Mouse (Mus musculus) heart, embryonic 14.5 days (tissue): Measurements from ENCODE around the gene Sipa1l3. TPM values are rescaled to one million over a fixed set of nuclear protein-coding genes. Genes with fewer than 3 reads are reported as not detected.

Experiments used
- ATAC-seq: fragments of 200-750 bp; cut with Nextera tagmentation; 2 replicates; pipeline ENCODE4 v1.8.0; 2017; ENCODE audit warnings: low read depth, moderate TSS enrichment; ENCODE audit not compliant: insufficient number of reproducible peaks, insufficient read depth, low FRiP score
- H3K27ac ChIP-seq, 2 experiments: fragments of 200-500 bp in 1 of 2; fragments of 300-500 bp in 1 of 2; sonication (generic) in 1 of 2; replicated peaks in 1 of 2; 2 replicates each; pipeline ENCODE4 v1.5.1; 2012 to 2014; ENCODE audit warnings: low read depth in 2 of 2, low read length in 2 of 2, control low read depth in 1 of 2, mild to moderate bottlenecking in 1 of 2, mixed read lengths in 1 of 2; ENCODE audit not compliant: control insufficient read depth in 1 of 2, insufficient read depth in 1 of 2
- H3K27me3 ChIP-seq: fragments of 300-500 bp; sonication (generic); 2 replicates; pipeline ENCODE4 v1.6.1; 2014; ENCODE audit warnings: mild to moderate bottlenecking, low read length, control low read depth; ENCODE audit not compliant: control insufficient read depth, insufficient read depth
- H3K36me3 ChIP-seq: fragments of 300-500 bp; sonication (generic); 2 replicates; pipeline ENCODE4 v1.6.1; 2014; ENCODE audit warnings: mild to moderate bottlenecking, control low read depth, low read length, mixed read lengths; ENCODE audit not compliant: control insufficient read depth, insufficient read depth
- H3K4me1 ChIP-seq, 2 experiments: fragments of 200-500 bp in 1 of 2; fragments of 300-500 bp in 1 of 2; sonication (generic) in 1 of 2; 2 replicates each; pipeline ENCODE4 v1.6.1; 2012 to 2014; ENCODE audit warnings: low read length in 2 of 2, control low read depth in 1 of 2, mixed read lengths in 1 of 2; ENCODE audit not compliant: control insufficient read depth in 2 of 2, insufficient read depth in 2 of 2
- H3K4me2 ChIP-seq: fragments of 300-500 bp; sonication (generic); 2 replicates; pipeline ENCODE4 v1.6.1; 2014; ENCODE audit warnings: mild to moderate bottlenecking, low read length
- H3K4me3 ChIP-seq, 2 experiments: fragments of 200-500 bp in 1 of 2; fragments of 300-500 bp in 1 of 2; sonication (generic) in 1 of 2; 2 replicates each; pipeline ENCODE4 v1.5.1; 2012 to 2014; ENCODE audit warnings: low read length in 2 of 2, mild to moderate bottlenecking in 2 of 2, control low read depth in 1 of 2, low read depth in 1 of 2, moderate library complexity in 1 of 2; ENCODE audit not compliant: control insufficient read depth in 1 of 2, insufficient read depth in 1 of 2
- H3K9ac ChIP-seq: fragments of 300-500 bp; sonication (generic); 2 replicates; pipeline ENCODE4 v1.6.1; 2014; ENCODE audit warnings: mild to moderate bottlenecking, low read length
- H3K9me3 ChIP-seq: fragments of 300-500 bp; sonication (generic); 2 replicates; pipeline ENCODE4 v1.6.1; 2016; ENCODE audit warnings: low read length, control low read depth; ENCODE audit not compliant: control insufficient read depth
- WGBS: fragments of 180-500 bp; shearing (Covaris S2); extraction: QIAGEN DNeasy Blood & Tissue Kit; methylation state at CpG from one replicate; pipeline ENCODE4 v1.1.7; 2014; 5-methylcytosine and 5-hydroxymethylcytosine counted together
- polyA plus RNA-seq: library from polyadenylated mRNA; unstranded; fragments of >200 nt; fragmentation: Nextera tagmentation; extraction: Ambion mirVana; gene quantifications from 2 replicates; pipeline ENCODE4 v1.2.1, GENCODE M21; 2014

Gene Sipa1l3
- polyA plus RNA-seq, 1 experiment from 2014 or later, result 3.4 TPM

- Histone ChIP-seq H3K4me2 (no peak overlapping the region), H3K4me3 (no peak overlapping the region), H3K9me3 (no peaks in the 10 kb centered on the region), H3K36me3 (no peaks in the 10 kb centered on the region), H3K27me3 (peaks cover 94% of the 10 kb centered on the region), H3K27ac (no peak overlapping the region), H3K4me1 (peaks cover 0 to 3% of the 10 kb centered on the region in 2 experiments; a peak in 2 of 4 replicates), H3K9ac (no peak overlapping the region)
- ATAC-seq, result no peak
- 28% methylated on average over 3 of the region's 3 CpGs for WGBS
These were observed 96.6 kb downstream of the Sipa1l3 start for GRCm38 (mm10) chr7:29421909-29422244.

- no peak for ATAC-seq
These were observed 97.1 kb downstream of the Sipa1l3 start for GRCm38 (mm10) chr7:29421240-29421908.

GRCm38 (mm10) chr7:29419836-29420235 is 98.6 kb downstream of the Sipa1l3 start:
- Histone ChIP-seq H3K4me3 (no peak overlapping the region), H3K27ac (no peak overlapping the region), H3K9me3 (no peaks in the 10 kb centered on the region), H3K4me2 (no peak overlapping the region), H3K4me1 (peaks cover 0 to 3% of the 10 kb centered on the region in 2 experiments; a peak in 1 of 4 replicates), H3K27me3 (peaks cover 85% of the 10 kb centered on the region), H3K9ac (no peak overlapping the region), H3K36me3 (no peaks in the 10 kb centered on the region)
- 38% methylated on average over 4 of the region's 4 CpGs for WGBS
- no peak for ATAC-seq

More at GRCm38 (mm10) chr7:29421240-29421908, 97.1 kb downstream of the Sipa1l3 start:
- no peaks in the 10 kb centered on the region for H3K36me3 ChIP-seq
- H3K27ac ChIP-seq, result no peak overlapping the region
- no peak overlapping the region for H3K9ac ChIP-seq
- H3K4me2 ChIP-seq, result no peak overlapping the region
- H3K4me1 ChIP-seq, result peaks cover 0 to 3% of the 10 kb centered on the region in 2 experiments; a peak in 2 of 4 replicates
- no peaks in the 10 kb centered on the region for H3K9me3 ChIP-seq
- H3K4me3 ChIP-seq, result no peak overlapping the region
- WGBS, result 26% methylated on average over 12 of the region's 12 CpGs
- peaks cover 94% of the 10 kb centered on the region for H3K27me3 ChIP-seq

- H3K4me1 ChIP-seq, result peaks cover 0 to 3% of the 10 kb centered on the region in 2 experiments; a peak in 1 of 4 replicates
- no peak overlapping the region for H3K9ac ChIP-seq
- H3K4me3 ChIP-seq, result no peak overlapping the region
- no peak overlapping the region for H3K27ac ChIP-seq
- H3K27me3 ChIP-seq, result peaks cover 79% of the 10 kb centered on the region
- no peaks in the 10 kb centered on the region for H3K9me3 ChIP-seq
- WGBS, result 58% methylated on average over 6 of the region's 6 CpGs
- H3K4me2 ChIP-seq, result no peak overlapping the region
- H3K36me3 ChIP-seq, result no peaks in the 10 kb centered on the region
- ATAC-seq, result no peak
These were observed 100.2 kb downstream of the Sipa1l3 start for GRCm38 (mm10) chr7:29418231-29418630.

- 40% methylated on average over 8 of the region's 8 CpGs for WGBS
- no peak overlapping the region for H3K27ac ChIP-seq
- no peak overlapping the region for H3K9ac ChIP-seq
- no peak overlapping the region for H3K4me3 ChIP-seq
- H3K4me2 ChIP-seq, result no peak overlapping the region
- peaks cover 0 to 3% of the 10 kb centered on the region in 2 experiments; a peak in 1 of 4 replicates for H3K4me1 ChIP-seq
- ATAC-seq, result no peak
- no peaks in the 10 kb centered on the region for H3K36me3 ChIP-seq
- H3K27me3 ChIP-seq, result peaks cover 82% of the 10 kb centered on the region
- no peaks in the 10 kb centered on the region for H3K9me3 ChIP-seq
These were observed 100.9 kb downstream of the Sipa1l3 start for GRCm38 (mm10) chr7:29417332-29418069.

GRCm38 (mm10) chr7:29416906-29417305 is 101.5 kb downstream of the Sipa1l3 start:
- no peak for ATAC-seq
- Histone ChIP-seq H3K4me2 (no peak overlapping the region), H3K9ac (no peak overlapping the region), H3K9me3 (no peaks in the 10 kb centered on the region), H3K4me1 (peaks cover 0 to 3% of the 10 kb centered on the region in 2 experiments; a peak in 1 of 4 replicates), H3K27ac (no peak overlapping the region), H3K36me3 (no peaks in the 10 kb centered on the region), H3K27me3 (peaks cover 82% of the 10 kb centered on the region), H3K4me3 (no peak overlapping the region)
- WGBS, result 46% methylated on average over 2 of the region's 2 CpGs

GRCm38 (mm10) chr7:29411838-29412580 is 106.4 kb downstream of the Sipa1l3 start:
- Histone ChIP-seq H3K36me3 (no peaks in the 10 kb centered on the region), H3K4me1 (no peaks in the 10 kb centered on the region), H3K9me3 (no peaks in the 10 kb centered on the region), H3K4me3 (no peak overlapping the region), H3K27me3 (peaks cover 79% of the 10 kb centered on the region), H3K4me2 (no peak overlapping the region), H3K9ac (no peak overlapping the region), H3K27ac (no peak overlapping the region)
- no peak for ATAC-seq
- 58% methylated on average over 8 of the region's 8 CpGs for WGBS
